Mouse (Mus musculus) cerebellum, postnatal 14 days (tissue): ENCODE data around the gene Zmiz1.
A peak's percentile ranks its signal among the peaks of the same experiment; 100 is the strongest.

Experiments
- DNase-seq, 2 experiments: peaks; one replicate each; pipeline ENCODE4 v3.0.0; 2021; ENCODE audit warnings: mixed read lengths in 2 of 2

Gene Zmiz1

DNA sequence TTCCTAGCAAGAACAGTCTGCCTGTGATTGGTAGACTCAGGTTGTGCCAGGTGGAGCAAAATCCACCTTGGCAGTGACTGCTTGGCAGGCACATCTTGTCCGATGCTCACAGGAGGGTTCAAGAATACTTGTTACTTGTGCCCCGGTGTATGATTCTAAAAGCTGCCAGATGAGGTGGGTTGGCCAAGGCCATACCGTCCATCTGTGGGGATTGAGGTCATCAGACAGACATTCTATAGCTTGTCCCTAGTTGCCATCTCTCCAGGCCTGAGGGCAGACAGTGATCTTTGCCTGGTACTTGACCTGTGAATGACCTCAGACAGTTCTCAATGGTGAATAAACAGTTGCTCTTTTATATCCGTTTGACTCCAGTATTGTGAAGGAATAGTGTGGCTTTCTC is 161.8 kb downstream of the Zmiz1 start:
- DNase-seq: peak; percentile 32 to 59

DNA sequence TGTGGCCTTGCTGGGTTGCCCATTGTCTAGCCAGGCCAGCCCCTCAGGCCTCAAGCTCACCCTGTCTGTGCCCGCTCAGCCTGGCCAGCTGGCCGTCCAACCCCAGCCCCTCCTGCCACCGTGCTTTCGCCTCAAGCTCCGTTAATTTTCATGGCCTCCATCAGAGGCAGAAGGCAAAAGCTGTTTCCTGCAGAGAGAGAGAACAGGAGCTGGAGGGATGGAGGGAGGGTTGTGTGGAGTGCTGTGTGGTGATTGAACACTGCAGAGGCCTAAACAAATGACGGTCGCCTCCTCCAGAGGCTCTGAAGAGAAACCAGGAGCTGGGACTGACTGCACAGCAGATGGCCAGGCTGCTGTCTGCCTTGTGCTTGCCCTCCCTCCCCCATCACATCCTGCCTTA is 164.7 kb downstream of the Zmiz1 start:
- peak; percentile 73 to 78 for DNase-seq

GRCm38 (mm10) chr14:25624659-25625058 is 165.7 kb downstream of the Zmiz1 start:
- no peak for DNase-seq

DNA sequence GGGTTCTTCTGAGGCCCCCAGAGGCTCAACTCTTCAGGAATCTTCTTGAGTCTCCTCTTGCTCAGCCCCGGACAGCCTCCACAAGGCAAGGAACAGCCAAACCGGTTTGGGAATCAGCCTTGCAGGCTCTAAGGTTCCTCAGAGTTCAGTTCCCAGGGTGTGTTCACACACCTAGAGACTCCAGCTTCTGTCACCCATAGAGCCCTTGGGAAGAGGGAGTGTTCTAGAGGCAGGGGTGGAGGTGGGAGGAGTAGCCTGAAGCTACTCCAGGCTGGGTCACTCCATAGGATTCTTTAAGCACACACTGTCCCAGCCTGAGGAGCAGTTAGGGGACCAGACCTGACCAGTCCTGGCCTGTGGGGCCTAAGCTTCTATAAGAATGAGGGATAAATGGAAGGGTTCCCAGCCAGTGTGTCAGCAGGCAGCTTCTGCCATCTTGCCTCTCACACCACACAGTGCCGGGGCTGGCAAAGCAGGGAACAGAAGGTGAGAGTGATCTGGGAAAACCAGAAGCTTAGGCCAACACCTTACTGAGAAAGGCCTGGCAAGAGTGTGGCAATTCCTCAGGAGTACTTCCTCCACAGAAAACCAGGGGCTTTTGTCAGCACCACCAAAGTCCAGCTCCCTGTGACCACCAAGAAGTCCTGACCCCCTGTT is 168.7 kb downstream of the Zmiz1 start:
- peak; percentile 54 to 67 for DNase-seq

DNA sequence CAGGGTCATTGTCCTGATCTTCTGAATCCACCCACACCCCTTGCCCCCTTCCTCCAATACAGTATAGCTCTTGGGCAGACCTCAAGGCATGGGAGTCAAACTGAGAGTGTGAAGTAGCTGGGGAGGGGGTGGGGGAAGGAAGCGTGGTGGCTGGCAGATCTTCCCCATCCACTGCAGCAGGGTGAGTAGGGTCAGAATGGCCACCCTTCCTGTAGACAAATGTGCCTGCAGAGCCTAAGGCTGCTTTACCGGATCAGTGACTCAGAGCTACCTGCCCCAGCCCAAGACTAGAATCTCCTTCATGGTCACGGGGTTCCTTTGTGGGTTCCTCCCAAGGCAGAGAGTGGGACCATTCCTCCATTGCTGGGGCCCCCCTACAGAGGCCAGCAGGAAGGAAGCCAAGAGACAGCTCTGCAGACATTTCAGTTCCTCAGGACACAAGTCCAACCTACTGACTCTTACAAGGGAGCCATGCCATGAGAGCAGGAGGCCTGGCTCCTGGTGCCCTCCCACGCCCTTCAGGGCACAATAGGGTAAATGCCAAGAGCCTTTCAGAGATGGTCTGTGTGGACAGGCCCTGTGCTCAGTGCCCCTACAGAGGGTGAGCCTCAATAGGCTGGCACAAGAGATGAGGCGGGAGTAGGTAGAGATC is 169.6 kb downstream of the Zmiz1 start:
- no peak for DNase-seq

DNA sequence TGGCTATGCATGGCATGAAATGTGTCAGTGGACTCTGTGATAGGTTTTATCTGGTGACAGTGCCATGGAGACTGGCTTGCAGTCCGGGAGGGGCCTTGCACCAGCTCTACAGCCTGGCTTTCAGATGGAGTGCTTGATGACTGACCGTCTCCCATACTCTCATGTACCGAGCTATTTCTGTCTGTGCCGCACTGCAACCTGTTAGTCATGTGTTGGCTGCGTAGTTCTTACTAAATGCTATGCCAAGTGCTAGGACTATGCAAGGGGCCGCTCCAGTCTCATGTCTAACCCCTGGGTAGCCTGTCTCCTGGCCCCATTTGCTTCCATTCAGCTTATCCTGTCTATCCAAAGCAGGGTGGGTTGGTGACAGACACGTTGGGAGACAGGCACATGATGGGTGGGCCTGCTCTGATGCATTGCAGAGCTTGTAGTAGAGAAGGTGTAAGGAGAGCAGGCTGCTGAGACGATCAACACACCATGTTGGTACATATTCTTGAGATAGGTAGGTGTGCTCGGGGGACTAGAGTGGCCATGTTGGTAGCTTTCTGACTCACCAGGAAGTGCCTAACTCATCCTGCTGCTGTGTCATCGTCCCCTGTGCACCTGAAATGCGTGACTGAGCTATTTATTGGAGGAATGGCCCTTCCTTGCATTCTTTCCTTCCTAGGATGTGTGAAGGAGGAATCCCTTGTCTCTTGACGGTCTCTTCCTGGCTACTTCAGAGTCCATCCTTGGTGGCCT is 171.1 kb downstream of the Zmiz1 start:
- DNase-seq: no peak

- no peak for DNase-seq
These were observed 171.8 kb downstream of the Zmiz1 start for GRCm38 (mm10) chr14:25630647-25631409.

- DNase-seq: peak; percentile 60 to 69
These were observed 172.5 kb downstream of the Zmiz1 start for GRCm38 (mm10) chr14:25631481-25631880.

DNA sequence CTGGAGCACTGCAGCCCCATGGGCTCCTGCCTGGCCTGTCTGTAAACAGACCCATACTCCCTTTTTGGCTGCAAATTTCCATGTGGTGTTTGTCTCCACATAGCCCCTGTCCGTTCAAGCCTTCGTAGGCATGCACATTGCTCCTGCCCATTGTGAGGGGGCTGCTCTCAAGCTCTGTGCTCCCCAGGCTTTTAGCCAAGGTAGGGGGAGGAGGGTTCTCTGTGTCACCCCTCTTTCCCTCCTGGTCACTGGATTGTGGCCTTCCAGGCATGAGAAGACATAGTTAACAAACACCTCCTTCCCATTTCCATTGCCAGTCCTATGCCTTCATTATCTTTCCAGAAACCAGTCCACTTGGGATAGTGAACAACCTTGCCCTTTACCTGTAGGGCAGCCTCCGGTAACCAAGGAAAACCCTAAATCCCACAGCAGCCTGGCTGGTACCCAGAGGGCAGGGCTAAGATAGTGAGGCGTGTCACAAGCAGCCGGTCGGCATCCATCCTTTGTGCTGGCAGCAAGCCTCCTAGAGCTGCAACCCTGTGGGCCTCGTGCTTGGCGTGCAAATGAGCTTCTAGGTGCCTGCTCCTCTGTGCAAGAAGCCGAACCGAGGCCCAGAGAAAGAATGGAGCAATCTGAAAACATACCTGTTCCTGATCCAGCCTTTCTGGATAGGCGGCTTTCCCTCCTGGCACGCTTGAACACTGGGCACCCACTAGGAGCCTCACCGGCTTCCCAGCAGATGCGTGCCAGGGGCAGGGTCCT is 174.7 kb downstream of the Zmiz1 start:
- DNase-seq: peak; percentile 69 to 70

GRCm38 (mm10) chr14:25634328-25634727 is 175.3 kb downstream of the Zmiz1 start:
- DNase-seq: no peak

DNA sequence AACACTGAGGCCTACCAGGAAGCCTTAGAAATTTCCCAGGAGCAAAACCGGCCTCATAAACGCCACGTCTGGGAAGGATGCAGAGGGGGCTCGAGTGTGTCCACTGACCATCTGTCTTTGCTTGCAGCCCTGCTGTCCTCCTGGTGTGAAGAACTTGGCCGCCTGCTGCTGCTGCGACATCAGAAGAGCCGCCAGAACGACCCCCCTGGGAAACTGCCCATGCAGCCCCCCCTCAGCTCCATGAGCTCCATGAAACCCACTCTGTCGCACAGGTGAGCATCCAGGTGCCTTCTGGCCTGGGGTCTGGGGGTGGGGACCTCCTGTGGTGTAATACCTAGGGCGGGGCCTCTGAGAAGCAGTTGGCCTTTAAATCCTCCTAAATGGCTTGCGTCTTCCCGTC is 176.8 kb downstream of the Zmiz1 start:
- DNase-seq: no peak

DNA sequence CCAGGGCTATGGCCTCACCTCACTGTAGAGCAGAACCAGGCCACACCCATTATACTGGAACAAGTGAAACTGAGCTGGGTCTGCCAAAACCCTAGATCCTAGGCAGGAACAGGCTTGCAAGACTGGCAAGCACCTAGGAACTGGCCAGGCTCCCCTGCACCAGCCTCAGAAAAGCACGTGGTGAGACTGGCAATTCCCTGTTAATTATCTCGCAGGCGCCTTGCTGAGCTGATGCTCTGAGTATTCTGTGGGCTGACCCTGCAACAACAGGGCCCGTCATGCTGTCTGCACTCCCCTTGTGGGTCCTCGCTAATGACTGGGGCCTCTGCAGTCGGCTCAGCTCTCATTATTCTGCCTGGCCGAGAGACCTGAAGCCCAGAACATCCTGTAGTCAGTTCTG is 177.3 kb downstream of the Zmiz1 start:
- peak; percentile 63 to 70 for DNase-seq

DNA sequence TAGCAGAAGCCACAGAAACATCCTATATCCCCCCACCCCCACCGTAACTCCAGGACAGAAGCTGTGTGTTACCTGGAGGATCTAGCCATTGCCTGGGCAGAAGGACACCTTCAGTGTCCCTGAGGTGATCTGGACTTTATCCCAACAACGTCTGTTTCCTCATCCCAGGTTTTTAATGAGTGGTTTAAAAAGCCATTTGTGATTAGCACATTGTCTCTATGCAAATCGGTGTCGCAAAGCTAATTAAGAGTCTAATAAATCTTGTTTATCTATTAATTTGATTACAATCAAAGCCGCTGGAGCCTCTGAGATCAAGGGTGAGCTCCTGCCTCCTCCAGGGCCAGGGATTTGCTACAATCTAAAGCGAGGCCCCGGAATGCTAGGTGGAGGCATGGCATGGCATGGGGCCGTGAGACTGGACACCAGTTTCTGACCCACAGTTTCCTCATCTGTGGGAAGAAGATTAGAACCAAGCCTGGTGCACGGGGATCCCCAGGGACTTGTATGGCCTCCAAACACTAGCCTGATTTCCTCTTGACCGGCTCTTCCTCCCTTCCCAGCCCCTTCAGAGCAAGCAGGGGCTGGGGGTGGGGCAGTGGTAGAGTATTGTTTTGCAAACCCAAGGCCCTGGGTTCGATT is 180.3 kb downstream of the Zmiz1 start:
- no peak for DNase-seq

- DNase-seq: no peak
These were observed 181.0 kb downstream of the Zmiz1 start for GRCm38 (mm10) chr14:25639979-25640378.

GRCm38 (mm10) chr14:25640421-25641056 is 181.6 kb downstream of the Zmiz1 start:
- no peak for DNase-seq

DNA sequence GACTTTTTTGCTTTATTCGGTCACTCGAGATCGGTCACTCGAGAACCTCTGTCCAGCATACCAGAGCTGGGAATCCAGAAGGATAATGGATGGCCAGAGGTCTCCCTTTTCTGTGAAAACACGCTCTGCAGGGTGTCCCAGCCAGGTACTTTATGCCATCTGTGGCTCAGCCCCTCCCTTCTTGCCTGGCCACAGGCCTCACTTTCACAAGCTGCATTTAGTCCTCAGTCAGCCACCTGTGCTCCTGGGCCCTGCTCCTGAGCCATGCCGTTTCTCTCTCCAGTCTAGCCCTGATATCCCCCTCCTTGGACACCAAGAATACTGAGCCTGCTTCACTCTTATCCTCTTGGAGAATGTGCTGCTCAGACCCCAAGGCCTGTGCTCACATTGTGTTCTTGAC is 182.1 kb downstream of the Zmiz1 start:
- no peak for DNase-seq

DNA sequence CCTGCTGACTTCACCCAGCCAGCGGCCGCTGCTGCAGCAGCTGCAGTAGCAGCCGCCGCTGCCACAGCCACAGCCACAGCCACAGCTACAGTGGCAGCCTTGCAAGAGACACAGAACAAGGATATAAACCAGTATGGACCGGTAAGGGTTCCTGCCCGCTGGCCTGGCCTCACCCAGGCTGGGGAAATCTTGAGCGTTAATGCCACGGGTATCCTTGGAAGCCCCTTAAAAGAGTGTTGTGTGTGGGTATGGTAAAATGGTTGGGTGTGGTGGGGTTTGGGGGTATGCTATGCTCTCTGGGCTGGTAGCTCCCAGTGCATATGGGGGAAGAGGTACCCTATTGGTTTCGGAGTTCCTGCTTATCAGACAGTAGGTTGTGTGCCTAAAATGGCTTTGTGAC is 186.7 kb downstream of the Zmiz1 start:
- DNase-seq: no peak

DNA sequence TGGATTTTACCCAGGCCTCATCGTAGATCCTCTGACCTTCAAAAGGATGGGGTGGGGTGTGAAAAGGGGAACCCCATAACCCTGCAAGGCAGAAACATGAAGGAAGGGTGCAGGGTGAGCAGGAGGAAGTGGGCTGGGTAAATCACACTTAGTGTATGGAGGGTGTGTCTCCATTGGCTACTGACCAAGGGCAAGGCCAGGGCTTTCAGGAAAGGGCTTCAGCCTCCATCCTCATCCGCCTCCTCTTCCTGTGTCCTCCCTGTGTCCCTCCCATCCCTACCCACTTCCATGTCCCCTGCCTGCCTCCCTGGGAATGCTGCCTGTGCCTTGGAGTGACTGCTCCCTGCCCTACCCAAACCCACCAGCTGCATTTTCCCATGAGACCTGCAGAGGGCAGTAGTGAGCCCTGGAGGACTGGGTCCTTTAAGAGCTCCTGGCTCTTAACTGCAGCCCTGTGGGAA is 187.2 kb downstream of the Zmiz1 start:
- peak; percentile 76 to 83 for DNase-seq

DNA sequence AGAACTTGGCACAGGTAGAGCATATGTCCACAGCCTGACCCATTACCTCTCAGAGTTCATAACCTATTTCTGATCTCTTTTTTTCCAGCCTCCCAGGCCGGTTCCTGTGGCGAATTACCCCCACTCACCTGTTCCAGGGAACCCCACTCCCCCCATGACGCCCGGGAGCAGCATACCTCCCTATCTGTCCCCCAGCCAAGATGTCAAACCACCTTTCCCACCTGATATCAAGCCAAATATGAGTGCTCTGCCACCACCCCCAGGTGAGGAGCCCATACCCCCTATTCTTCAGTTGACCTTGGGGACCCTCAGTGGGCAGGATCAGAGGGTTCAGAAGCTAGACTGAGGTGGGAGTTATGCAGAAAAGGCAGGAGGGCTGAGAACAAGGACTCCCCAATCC is 192.1 kb downstream of the Zmiz1 start:
- DNase-seq: no peak

DNA sequence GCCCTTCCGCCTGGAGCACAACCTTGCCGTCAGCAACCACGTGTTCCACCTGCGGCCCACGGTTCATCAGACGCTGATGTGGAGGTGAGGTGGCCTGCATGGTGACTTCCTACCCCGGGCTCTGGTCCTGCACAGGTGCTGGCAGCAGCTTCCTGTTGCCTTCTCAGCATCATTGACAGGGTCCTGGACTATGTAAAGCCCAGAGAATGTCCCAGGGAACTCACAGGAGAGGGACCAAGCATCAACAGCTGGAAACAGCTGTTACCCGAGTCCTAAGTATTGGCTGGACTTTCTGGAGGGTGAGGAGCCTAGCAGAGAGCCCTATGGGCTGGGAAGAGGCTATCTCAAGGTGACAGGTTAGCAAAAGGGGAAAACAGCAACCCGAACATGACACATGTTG is 192.9 kb downstream of the Zmiz1 start:
- no peak for DNase-seq
